Mouse (Mus musculus) kidney, adult 10 weeks (tissue): ENCODE data around the gene Gm10665. TPM values are rescaled to one million over a fixed set of nuclear protein-coding genes. Genes with fewer than 3 reads are reported as not detected.

Experiments
- polyA plus RNA-seq: library from polyadenylated mRNA; stranded (reverse); fragments of 350-450 nt; fragmentation: Illumina TruSeq; extraction: RNeasy Lipid Tissue Mini Kit (QIAGEN cat#74804); gene quantifications from one replicate; pipeline ENCODE4 v1.2.3, GENCODE M21; 2014; ENCODE audit warnings: low read depth, low replicate concordance

Gene Gm10665
- not detected for polyA plus RNA-seq

GRCm38 (mm10) chr7:22463975-22464374, at the start of gene Gm10665:
Gene Gm10665, minus strand, starts transcription at chr7:22464075.

GRCm38 (mm10) chr7:22499578-22499977, 35.7 kb upstream of the Gm10665 start, which contains the start of gene Vmn1r151:
Gene Vmn1r151, minus strand, starts transcription at chr7:22499678.

GRCm38 (mm10) chr7:22438129-22438528, 25.7 kb downstream of the Gm10665 start, which contains the start of gene Vmn1r149:
Gene Vmn1r149, minus strand, starts transcription at chr7:22438229.

GRCm38 (mm10) chr7:22413283-22413682, 50.6 kb downstream of the Gm10665 start, which contains the start of gene Vmn1r148:
Gene Vmn1r148, plus strand, starts transcription at chr7:22413583.

Other genes starting within 250 kb of the Gm10665 start
- not detected for gene Gm8453, start 234.6 kb downstream of the Gm10665 start, polyA plus RNA-seq
- gene Gm4187, start 134.4 kb downstream of the Gm10665 start, polyA plus RNA-seq, result not detected
- gene Gm8660, start 93.0 kb downstream of the Gm10665 start, polyA plus RNA-seq, result not detected
- gene Vmn1r148, start 50.5 kb downstream of the Gm10665 start, polyA plus RNA-seq, result not detected
- not detected for gene Vmn1r149, start 25.8 kb downstream of the Gm10665 start, polyA plus RNA-seq
- not detected for gene Vmn1r151, start 35.6 kb upstream of the Gm10665 start, polyA plus RNA-seq
- not detected for gene Vmn1r152, start 58.9 kb upstream of the Gm10665 start, polyA plus RNA-seq
- not detected for gene Gm8677, start 70.8 kb upstream of the Gm10665 start, polyA plus RNA-seq
- gene Gm4201, start 101.3 kb upstream of the Gm10665 start, polyA plus RNA-seq, result not detected
- gene Gm4565, start 124.1 kb upstream of the Gm10665 start, polyA plus RNA-seq, result not detected
- not detected for gene Vmn1r155, start 193.9 kb upstream of the Gm10665 start, polyA plus RNA-seq
- not detected for gene Gm8693, start 228.2 kb upstream of the Gm10665 start, polyA plus RNA-seq